20 mouse cellular contexts compared by ENCODE assay signal in the genomic region with DNA sequence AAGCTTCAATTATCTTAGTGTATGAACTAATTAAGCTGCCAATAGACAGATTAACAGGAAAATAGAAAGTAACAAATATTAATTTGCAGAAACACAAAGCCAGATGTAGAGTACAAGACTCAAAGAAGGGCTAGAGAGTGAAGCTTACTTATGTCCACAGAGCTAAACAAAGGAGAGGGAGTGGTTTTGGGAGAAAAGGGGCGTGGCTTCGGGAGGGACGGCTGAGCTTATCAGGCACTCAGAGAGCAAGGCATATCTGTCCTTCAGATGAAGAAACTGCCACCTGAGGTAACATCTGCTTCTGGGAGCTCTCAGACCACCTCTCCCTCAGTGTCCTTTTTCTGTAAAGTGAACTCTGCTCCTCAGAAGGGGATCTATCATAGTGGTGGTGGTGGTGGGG.
DNase-seq lines count a peak whose midpoint lies in the region; ATAC-seq and TF ChIP-seq lines count a peak whose summit lies in the region.
"Had no signal": no experiment of that assay in that cellular context is flagged by ENCODE, and none has a peak within 500 bp of the region (broad histone marks: within the 10 kb centered on the region; RNA-seq: fewer than 3 reads in every experiment).

No protein-coding gene starts in this region.

- no peak for TF ChIP-seq RAD21 in CH12.LX (IDR thresholded peaks at IDR 0.05; ENCODE audit: low read depth, low read length)
- no peak for TF ChIP-seq RAD21 in MEL (IDR thresholded peaks at IDR 0.05; ENCODE audit: low read depth, low read length)

- no peak overlapping the region for H3K27ac ChIP-seq in CH12.LX (ENCODE audit: insufficient read depth, low read depth)
- peak overlapping the region; percentile 51 for H3K27ac ChIP-seq in MEL (ENCODE audit: control insufficient read depth, low read depth, low read length)
- H3K27ac ChIP-seq in liver, embryonic 13.5 days = no peak overlapping the region
- H3K27ac ChIP-seq: gastrocnemius, adult 2 months; hindbrain, embryonic 13.5 days; layer of hippocampus, adult 2 months had no signal

- intact Hi-C loops in left cerebral cortex, postnatal 36 days (cut with DNase I) = no loop called here

- WGBS in liver, embryonic 13.5 days (ENCODE audit: insufficient replicate concordance) = 4% methylated on average over 3 of the region's 3 CpGs

- TF ChIP-seq POLR2A in CH12.LX (IDR thresholded peaks at IDR 0.05; ENCODE audit: low read depth, low read length) = no peak
- no peak for TF ChIP-seq POLR2A in MEL (IDR thresholded peaks at IDR 0.05; ENCODE audit: control insufficient read depth in 1 of 2, insufficient read depth in 1 of 2, low read depth in 1 of 2, low read length in 2 of 2, poor library complexity in 1 of 2)

- H3K27me3 ChIP-seq in CH12.LX (replicated peaks) = peaks cover 4% of the 10 kb centered on the region
- H3K27me3 ChIP-seq in MEL (ENCODE audit: control insufficient read depth in 1 of 2, insufficient read depth in 2 of 2, low read length in 2 of 2) = 0 out of 4 replicates have a peak, but pooled peaks cover 0 to 2% of the 10 kb centered on the region in 2 experiments
- H3K27me3 ChIP-seq in liver, embryonic 13.5 days = peaks cover 15% of the 10 kb centered on the region
- H3K27me3 ChIP-seq: heart, embryonic 12.5 days; hindbrain, embryonic 13.5 days had no signal

- in situ Hi-C loops in CH12.LX (cut with MboI; ENCODE audit: low pct_ligation_motif_present, low pct_unique_long_range_greater_than_20kb, low sequenced_read_pairs) = no loop called here

- H3K79me2 ChIP-seq in CH12.LX (replicated peaks; ENCODE audit: control insufficient read depth, extremely low read depth, insufficient read depth, poor library complexity, severe bottlenecking) (no peaks in the 10 kb centered on the region), MEL (ENCODE audit: control insufficient read depth, insufficient read depth, low read length, poor library complexity) (no peaks in the 10 kb centered on the region)

- ATAC-seq in liver, embryonic 13.5 days (ENCODE audit: low read depth) = no peak
- ATAC-seq: inflammation-experienced regulatory T-cells, adult 6 months; Patski had no signal

- no peak for TF ChIP-seq CTCF in CH12.LX (conservative IDR thresholded peaks at IDR 0.05 in 1 of 2, IDR thresholded peaks at IDR 0.05 in 1 of 2; ENCODE audit: low read depth in 2 of 2, low read length in 2 of 2)
- no peak for TF ChIP-seq CTCF in MEL (IDR thresholded peaks at IDR 0.05 in 2 of 3, conservative IDR thresholded peaks at IDR 0.05 in 1 of 3; ENCODE audit: control insufficient read depth in 1 of 3, insufficient read depth in 1 of 3, low read depth in 2 of 3, low read length in 3 of 3, poor library complexity in 1 of 3, severe bottlenecking in 1 of 3)

- H3K9me3 ChIP-seq in CH12.LX (replicated peaks; ENCODE audit: low read length) = no peaks in the 10 kb centered on the region
- no peaks in the 10 kb centered on the region for H3K9me3 ChIP-seq in MEL (replicated peaks; ENCODE audit: insufficient read depth, low read length)
- no peaks in the 10 kb centered on the region for H3K9me3 ChIP-seq in liver, embryonic 13.5 days (replicated peaks)
- H3K9me3 ChIP-seq: heart, embryonic 12.5 days; hindbrain, embryonic 13.5 days had no signal

- H3K4me1 ChIP-seq in CH12.LX (ENCODE audit: control insufficient read depth in 1 of 2, insufficient read depth in 2 of 2) (peaks cover 5 to 14% of the 10 kb centered on the region in 2 experiments; a peak in 3 of 4 replicates), MEL (ENCODE audit: control insufficient read depth in 1 of 2, insufficient read depth in 2 of 2, low read length in 2 of 2) (peaks cover 5 to 19% of the 10 kb centered on the region in 2 experiments)
- H3K4me1 ChIP-seq in liver, embryonic 13.5 days (replicated peaks) = peaks cover 17% of the 10 kb centered on the region

- dilution Hi-C loops in CH12.LX (cut with MboI; ENCODE audit: extremely low pct_ligation_motif_present, extremely low pct_unique_long_range_greater_than_20kb, low sequenced_read_pairs) = no loop called here

- TF ChIP-seq EP300 in CH12.LX (IDR thresholded peaks at IDR 0.05; ENCODE audit: low read length) (no peak), MEL (IDR thresholded peaks at IDR 0.05; ENCODE audit: low read depth in 1 of 2, low read length in 2 of 2) (no peak)

- H3K4me3 ChIP-seq in CH12.LX (replicated peaks in 1 of 3; ENCODE audit: low read depth in 2 of 3, low read length in 2 of 3, poor library complexity in 1 of 3) (no peak overlapping the region), MEL (ENCODE audit: control insufficient read depth in 1 of 2, insufficient read depth in 1 of 2, low read depth in 2 of 2, low read length in 2 of 2) (no peak overlapping the region)
- no peak overlapping the region for H3K4me3 ChIP-seq in liver, embryonic 13.5 days (replicated peaks)
- H3K4me3 ChIP-seq: gastrocnemius, adult 2 months; heart, embryonic 12.5 days; hindbrain, embryonic 13.5 days; layer of hippocampus, adult 2 months had no signal

- no peak overlapping the region for H3K9ac ChIP-seq in CH12.LX (ENCODE audit: insufficient read depth, low read depth)
- no peak overlapping the region for H3K9ac ChIP-seq in MEL (ENCODE audit: control insufficient read depth, low read depth, low read length, poor library complexity, severe bottlenecking)
- no peak overlapping the region for H3K9ac ChIP-seq in liver, embryonic 13.5 days
- H3K9ac ChIP-seq: heart, embryonic 12.5 days; hindbrain, embryonic 13.5 days had no signal

- H3K36me3 ChIP-seq in CH12.LX (replicated peaks in 1 of 2; ENCODE audit: control insufficient read depth in 1 of 2, insufficient read depth in 1 of 2, low read length in 1 of 2) = no peaks in the 10 kb centered on the region
- peaks cover 0 to 19% of the 10 kb centered on the region in 2 experiments; a peak in 2 of 4 replicates for H3K36me3 ChIP-seq in MEL (ENCODE audit: control insufficient read depth in 1 of 2, insufficient read depth in 2 of 2, low read length in 2 of 2)
- no peaks in the 10 kb centered on the region for H3K36me3 ChIP-seq in liver, embryonic 13.5 days
- H3K36me3 ChIP-seq: heart, embryonic 12.5 days; hindbrain, embryonic 13.5 days had no signal

- DNase-seq in CH12.LX (ENCODE audit: extremely low read depth) = peak; percentile 40
- DNase-seq in MEL (ENCODE audit: low read depth, low spot score) = peak; percentile 64
- peak; percentile 39 for DNase-seq in c-Kit-positive CD71-positive TER-119-positive erythroid progenitor cells, embryonic 14.5 days (ENCODE audit: low spot score)
- DNase-seq in liver, embryonic 13.5 days = peak; percentile 26
- no peak for DNase-seq in left cerebral cortex, adult 8-10 months (ENCODE audit: low spot score in 2 of 2)
- DNase-seq in layer of hippocampus, adult 8-10 months (ENCODE audit: low spot score in 2 of 2) = no peak
- DNase-seq in left cerebral cortex, postnatal 36 days (ENCODE audit: low spot score in 2 of 2) = no peak
- DNase-seq: adrenal gland, postnatal 36 days; cerebellum, adult 8-10 months; gastrocnemius, adult 2 months; heart, postnatal 14 days; kidney, adult 8-10 months; kidney, postnatal 14 days; lung, postnatal 4 days; thymus, postnatal 25 days had no signal

- no peak overlapping the region for H3K4me2 ChIP-seq in CH12.LX (ENCODE audit: insufficient read depth, low read depth, poor library complexity, severe bottlenecking)
- H3K4me2 ChIP-seq in liver, embryonic 13.5 days = no peak overlapping the region
- H3K4me2 ChIP-seq: heart, embryonic 12.5 days; hindbrain, embryonic 13.5 days had no signal

TF ChIP-seq in CH12.LX, 34 proteins besides CTCF, POLR2A, EP300 and RAD21:
- TF ChIP-seq TCF12 (IDR thresholded peaks at IDR 0.05; ENCODE audit: low read depth, low read length) (no peak), E2F4 (IDR thresholded peaks at IDR 0.05; ENCODE audit: insufficient replicate concordance, low read depth, low read length) (no peak), ZKSCAN1 (IDR thresholded peaks at IDR 0.05; ENCODE audit: borderline replicate concordance, low read depth, low read length) (no peak), IRF4 (IDR thresholded peaks at IDR 0.05; ENCODE audit: low read depth, low read length) (no peak), HCFC1 (IDR thresholded peaks at IDR 0.05; ENCODE audit: low read depth, low read length) (no peak), PAX5 (IDR thresholded peaks at IDR 0.05; ENCODE audit: low read length) (no peak), CHD1 (IDR thresholded peaks at IDR 0.05; ENCODE audit: low read depth, low read length) (no peak)

TF ChIP-seq in MEL, 35 proteins besides CTCF, POLR2A, EP300 and RAD21:
- TF ChIP-seq MYC (IDR thresholded peaks at IDR 0.05; ENCODE audit: low read depth, low read length) (0 out of 2 replicates have a peak, but pooled peaks have one; percentile 14), POLR2AphosphoS2 (IDR thresholded peaks at IDR 0.05; ENCODE audit: low read length) (no peak), GATA1 (IDR thresholded peaks at IDR 0.05; ENCODE audit: low read depth, low read length) (0 out of 2 replicates have a peak, but pooled peaks have one; percentile 7)

Comparison
In these comparisons a context has a peak if more than half of its experiments do, and no peak if none do; other contexts are left out.
1. DNase-seq: peak in CH12.LX (single experiment), MEL (single experiment), c-Kit-positive CD71-positive TER-119-positive erythroid progenitor cells, embryonic 14.5 days (single experiment) and liver, embryonic 13.5 days (single experiment); none in left cerebral cortex, adult 8-10 months (0 of 2), layer of hippocampus, adult 8-10 months (0 of 2) and left cerebral cortex, postnatal 36 days (0 of 2).